Mouse (Mus musculus): Measurements from ENCODE around the gene Tmem185b. TPM values are rescaled to one million over a fixed set of nuclear protein-coding genes. Genes with fewer than 3 reads are reported as not detected.
A peak's percentile ranks its signal among the peaks of the same experiment; 100 is the strongest.

Gene Tmem185b
- total and polyA plus RNA-seq, 2 experiments from 2014 or later, result 12.3 to 14.6 TPM

GRCm38 (mm10) chr1:119523826-119524225 is 2.1 kb upstream of the Tmem185b start:
- Histone ChIP-seq H3K9ac (no peak overlapping the region), H3K27ac (ENCODE audit: low read depth, low read length) (no peak overlapping the region), H3K4me1 (ENCODE audit: insufficient read depth) (peaks cover 14% of the 10 kb centered on the region; the same call in 1 of the 2 replicates), H3K9me3 (ENCODE audit: low read length) (no peaks in the 10 kb centered on the region; the same call in 1 of the 2 replicates), H3K36me3 (ENCODE audit: insufficient read depth) (peaks cover 4% of the 10 kb centered on the region; the same call in 1 of the 2 replicates), H3K27me3 (ENCODE audit: insufficient read depth, low read length) (no peaks in the 10 kb centered on the region), H3K4me3 (ENCODE audit: low read depth, low read length) (no peak overlapping the region), H3K4me2 (ENCODE audit: low read depth) (no peak overlapping the region)
- no peak for ATAC-seq
- no peak for TF ChIP-seq CTCF (IDR thresholded peaks at IDR 0.05; ENCODE audit: low read depth)
- DNase-seq, result no peak
- WGBS, result 91% methylated on average over 7 of the region's 7 CpGs

- Histone ChIP-seq H3K27ac (ENCODE audit: low read depth, low read length) (no peak overlapping the region; the same call in 1 of the 2 replicates), H3K9ac (peak overlapping the region; percentile 88), H3K27me3 (ENCODE audit: insufficient read depth, low read length) (no peaks in the 10 kb centered on the region), H3K36me3 (ENCODE audit: insufficient read depth) (peaks cover 6% of the 10 kb centered on the region; the same call in 1 of the 2 replicates), H3K4me2 (ENCODE audit: low read depth) (peak overlapping the region; percentile 80), H3K9me3 (ENCODE audit: low read length) (no peaks in the 10 kb centered on the region; the same call in 1 of the 2 replicates), H3K4me1 (ENCODE audit: insufficient read depth) (peaks cover 14% of the 10 kb centered on the region; the same call in 1 of the 2 replicates), H3K4me3 (ENCODE audit: low read depth, low read length) (peak overlapping the region; percentile 64)
- DNase-seq (peak; percentile 48), ATAC-seq (no peak)
- TF ChIP-seq CTCF (IDR thresholded peaks at IDR 0.05; ENCODE audit: low read depth), result no peak; the same call in 1 of the 2 replicates
- 1% methylated on average over 5 of the region's 5 CpGs for WGBS
These were observed 936 bp upstream of the Tmem185b start for GRCm38 (mm10) chr1:119525004-119525444.

GRCm38 (mm10) chr1:119530941-119531340 is 5.0 kb downstream of the Tmem185b start:
- H3K9ac ChIP-seq, result no peak overlapping the region
- peaks cover 6% of the 10 kb centered on the region; the same call in 1 of the 2 replicates for H3K36me3 ChIP-seq (ENCODE audit: insufficient read depth)
- 86% methylated on average over 13 of the region's 13 CpGs for WGBS
- ATAC-seq (no peak), DNase-seq (no peak)
- no peaks in the 10 kb centered on the region for H3K27me3 ChIP-seq (ENCODE audit: insufficient read depth, low read length)
- H3K9me3 ChIP-seq (ENCODE audit: low read length), result no peaks in the 10 kb centered on the region; the same call in 1 of the 2 replicates
- no peak overlapping the region for H3K4me3 ChIP-seq (ENCODE audit: low read depth, low read length)
- H3K4me1 ChIP-seq (ENCODE audit: insufficient read depth), result peaks cover 7% of the 10 kb centered on the region; the same call in 1 of the 2 replicates
- no peak overlapping the region for H3K27ac ChIP-seq (ENCODE audit: low read depth, low read length)
- H3K4me2 ChIP-seq (ENCODE audit: low read depth), result no peak overlapping the region
- TF ChIP-seq CTCF (IDR thresholded peaks at IDR 0.05; ENCODE audit: low read depth), result no peak

GRCm38 (mm10) chr1:119532165-119532564 is 6.2 kb downstream of the Tmem185b start:
- H3K4me2 ChIP-seq (ENCODE audit: low read depth), result no peak overlapping the region
- no peak for ATAC-seq
- no peaks in the 10 kb centered on the region for H3K4me1 ChIP-seq (ENCODE audit: insufficient read depth)
- no peaks in the 10 kb centered on the region for H3K27me3 ChIP-seq (ENCODE audit: insufficient read depth, low read length)
- no peak overlapping the region for H3K27ac ChIP-seq (ENCODE audit: low read depth, low read length)
- no peaks in the 10 kb centered on the region; the same call in 1 of the 2 replicates for H3K9me3 ChIP-seq (ENCODE audit: low read length)
- DNase-seq, result no peak
- H3K9ac ChIP-seq, result no peak overlapping the region
- TF ChIP-seq CTCF (IDR thresholded peaks at IDR 0.05; ENCODE audit: low read depth), result no peak
- no peak overlapping the region for H3K4me3 ChIP-seq (ENCODE audit: low read depth, low read length)
- 95% methylated on average over 6 of the region's 6 CpGs for WGBS
- H3K36me3 ChIP-seq (ENCODE audit: insufficient read depth), result peaks cover 6% of the 10 kb centered on the region; the same call in 1 of the 2 replicates

- H3K27me3 ChIP-seq (ENCODE audit: insufficient read depth, low read length), result no peaks in the 10 kb centered on the region
- no peaks in the 10 kb centered on the region; the same call in 1 of the 2 replicates for H3K9me3 ChIP-seq (ENCODE audit: low read length)
- H3K4me2 ChIP-seq (ENCODE audit: low read depth), result no peak overlapping the region
- no peak overlapping the region for H3K9ac ChIP-seq
- no peaks in the 10 kb centered on the region for H3K4me1 ChIP-seq (ENCODE audit: insufficient read depth)
- 50% methylated on average over 18 of the region's 18 CpGs for WGBS
- no peak for TF ChIP-seq CTCF (IDR thresholded peaks at IDR 0.05; ENCODE audit: low read depth)
- ATAC-seq (peak; percentile 80), DNase-seq (peak; percentile 51)
- no peak overlapping the region for H3K4me3 ChIP-seq (ENCODE audit: low read depth, low read length)
- peaks cover 6% of the 10 kb centered on the region; the same call in 1 of the 2 replicates for H3K36me3 ChIP-seq (ENCODE audit: insufficient read depth)
- H3K27ac ChIP-seq (ENCODE audit: low read depth, low read length), result no peak overlapping the region
These were observed 7.3 kb downstream of the Tmem185b start for GRCm38 (mm10) chr1:119533093-119533805.

- no peak overlapping the region for H3K27ac ChIP-seq (ENCODE audit: low read depth, low read length)
- WGBS, result 91% methylated on average over 5 of the region's 5 CpGs
- ATAC-seq (no peak), DNase-seq (no peak)
- H3K27me3 ChIP-seq (ENCODE audit: insufficient read depth, low read length), result no peaks in the 10 kb centered on the region
- H3K9ac ChIP-seq, result no peak overlapping the region
- no peak for TF ChIP-seq CTCF (IDR thresholded peaks at IDR 0.05; ENCODE audit: low read depth)
- H3K36me3 ChIP-seq (ENCODE audit: insufficient read depth), result no peaks in the 10 kb centered on the region
- H3K4me3 ChIP-seq (ENCODE audit: low read depth, low read length), result no peak overlapping the region
- no peaks in the 10 kb centered on the region for H3K9me3 ChIP-seq (ENCODE audit: low read length)
- no peak overlapping the region for H3K4me2 ChIP-seq (ENCODE audit: low read depth)
- H3K4me1 ChIP-seq (ENCODE audit: insufficient read depth), result no peaks in the 10 kb centered on the region
These were observed 8.4 kb downstream of the Tmem185b start for GRCm38 (mm10) chr1:119534341-119534740.

GRCm38 (mm10) chr1:119536122-119536521 is 10.2 kb downstream of the Tmem185b start:
- no peak overlapping the region for H3K27ac ChIP-seq (ENCODE audit: low read depth, low read length)
- no peak overlapping the region for H3K4me3 ChIP-seq (ENCODE audit: low read depth, low read length)
- no peaks in the 10 kb centered on the region for H3K9me3 ChIP-seq (ENCODE audit: low read length)
- no peak for DNase-seq
- no peaks in the 10 kb centered on the region for H3K4me1 ChIP-seq (ENCODE audit: insufficient read depth)
- no peaks in the 10 kb centered on the region for H3K36me3 ChIP-seq (ENCODE audit: insufficient read depth)
- H3K4me2 ChIP-seq (ENCODE audit: low read depth), result no peak overlapping the region
- H3K27me3 ChIP-seq (ENCODE audit: insufficient read depth, low read length), result no peaks in the 10 kb centered on the region
- WGBS, result 86% methylated on average over 2 of the region's 2 CpGs
- ATAC-seq, result no peak
- no peak overlapping the region for H3K9ac ChIP-seq
- no peak for TF ChIP-seq CTCF (IDR thresholded peaks at IDR 0.05; ENCODE audit: low read depth)

Measured in forebrain, postnatal 0 days (tissue).